Mouse (Mus musculus) myocyte (in vitro differentiated cells): ENCODE measurements at regions not wholly inside any gene's neighbourhood (a gene's known extent, or its start where the extent isn't known, plus 50 kb on each side); places are given as distances from the start of the nearest gene placed in this dataset.

ENCODE experiments used
- E2F4 ChIP-seq: IDR thresholded peaks from one replicate; pipeline ENCODE4 v1.6.1; 2011; ENCODE audit warnings: mild to moderate bottlenecking, control low read depth, moderate library complexity; ENCODE audit not compliant: insufficient read depth
- POLR2A ChIP-seq: IDR thresholded peaks from one replicate; pipeline ENCODE4 v1.6.1; 2011; ENCODE audit warnings: low read depth, mild to moderate bottlenecking, control low read depth, moderate library complexity; ENCODE audit not compliant: insufficient read length
- POLR2AphosphoS2 ChIP-seq: IDR thresholded peaks from one replicate; pipeline ENCODE4 v1.6.1; 2011; ENCODE audit warnings: low read depth, control low read depth; ENCODE audit not compliant: insufficient read length
- TCF3 ChIP-seq: IDR thresholded peaks from one replicate; pipeline ENCODE4 v1.6.1; 2011; ENCODE audit warnings: low read depth, control low read depth; ENCODE audit not compliant: insufficient read length
- USF1 ChIP-seq: IDR thresholded peaks from one replicate; pipeline ENCODE4 v1.6.1; 2011; ENCODE audit warnings: low read depth, mild to moderate bottlenecking, control low read depth, moderate library complexity

- TF ChIP-seq POLR2AphosphoS2 (no peak), USF1 (no peak), POLR2A (no peak), TCF3 (no peak), E2F4 (no peak)
Observed at GRCm38 (mm10) chr8:126797571-126798334, 147.9 kb downstream of the Tomm20 start.
